Mouse (Mus musculus) midbrain, embryonic 11.5 days (tissue): Measurements from ENCODE around the gene Hoxc12. TPM values are rescaled to one million over a fixed set of nuclear protein-coding genes. Genes with fewer than 3 reads are reported as not detected.
A peak's percentile ranks its signal among the peaks of the same experiment; 100 is the strongest.

Experiments
- ATAC-seq: fragments of 200-750 bp; cut with Nextera tagmentation; 2 replicates; pipeline ENCODE4 v1.8.0; 2017; ENCODE audit warnings: moderate TSS enrichment, moderate library complexity; ENCODE audit not compliant: low FRiP score
- DNase-seq: peaks from one replicate; pipeline ENCODE4 v3.0.0; 2015; ENCODE audit warnings: low spot score; ENCODE audit errors: missing footprints
- H3K27ac ChIP-seq: fragments of 300-500 bp; sonication (generic); 2 replicates; pipeline ENCODE4 v1.5.1; 2014; ENCODE audit warnings: low read depth, low read length
- H3K27me3 ChIP-seq: fragments of 300-500 bp; sonication (generic); 2 replicates; pipeline ENCODE4 v1.6.1; 2014; ENCODE audit warnings: mild to moderate bottlenecking, low read length, moderate library complexity, mixed read lengths; ENCODE audit not compliant: control insufficient read depth, insufficient read depth
- H3K36me3 ChIP-seq: fragments of 300-500 bp; sonication (generic); 2 replicates; pipeline ENCODE4 v1.6.1; 2014; ENCODE audit warnings: mild to moderate bottlenecking, low read length, moderate library complexity, mixed read lengths; ENCODE audit not compliant: control insufficient read depth, insufficient read depth
- H3K4me1 ChIP-seq: fragments of 300-500 bp; sonication (generic); 2 replicates; pipeline ENCODE4 v1.6.1; 2014; ENCODE audit warnings: low read length; ENCODE audit not compliant: control insufficient read depth, insufficient read depth
- H3K4me2 ChIP-seq: fragments of 300-500 bp; sonication (generic); 2 replicates; pipeline ENCODE4 v1.6.1; 2014; ENCODE audit warnings: mild to moderate bottlenecking, moderate library complexity
- H3K4me3 ChIP-seq: fragments of 300-500 bp; sonication (generic); 2 replicates; pipeline ENCODE4 v1.5.1; 2014; ENCODE audit warnings: low read depth, low read length
- H3K9ac ChIP-seq: fragments of 300-500 bp; sonication (generic); 2 replicates; pipeline ENCODE4 v1.6.1; 2014; ENCODE audit warnings: low read length
- H3K9me3 ChIP-seq: fragments of 300-500 bp; sonication (generic); 2 replicates; pipeline ENCODE4 v1.6.1; 2016; ENCODE audit warnings: low read length; ENCODE audit not compliant: control insufficient read depth
- WGBS: fragments of 180-500 bp; shearing (Covaris S2); extraction: QIAGEN DNeasy Blood & Tissue Kit; methylation state at CpG from one replicate; pipeline ENCODE4 v1.1.7; 2014; 5-methylcytosine and 5-hydroxymethylcytosine counted together
- polyA plus RNA-seq: library from polyadenylated mRNA; unstranded; fragments of >200 nt; fragmentation: Nextera tagmentation; extraction: Ambion mirVana; gene quantifications from 2 replicates; pipeline ENCODE4 v1.2.1, GENCODE M21; 2014

Hoxc12 gene
- polyA plus RNA-seq, 1 experiment from 2014 or later, result not detected

GRCm38 (mm10) chr15:102947276-102947675 lies 10.7 kb downstream of the Hoxc12 start:
- no peak overlapping the region for H3K9ac ChIP-seq
- no peak overlapping the region for H3K4me3 ChIP-seq
- H3K36me3 ChIP-seq, result no peaks in the 10 kb centered on the region
- 0 out of 2 replicates have a peak, but pooled peaks cover 3% of the 10 kb centered on the region for H3K4me1 ChIP-seq
- peaks cover 100% of the 10 kb centered on the region for H3K27me3 ChIP-seq
- WGBS, result 2% methylated on average over 9 of the region's 9 CpGs
- DNase-seq (no peak), ATAC-seq (no peak)
- no peak overlapping the region for H3K27ac ChIP-seq
- H3K9me3 ChIP-seq, result no peaks in the 10 kb centered on the region
- no peak overlapping the region for H3K4me2 ChIP-seq

- DNase-seq, result no peak
- no peak overlapping the region for H3K9ac ChIP-seq
- no peak for ATAC-seq
- H3K9me3 ChIP-seq, result no peaks in the 10 kb centered on the region
- 13% methylated on average over 2 of the region's 2 CpGs for WGBS
- peaks cover 100% of the 10 kb centered on the region for H3K27me3 ChIP-seq
- no peak overlapping the region for H3K4me3 ChIP-seq
- H3K36me3 ChIP-seq, result no peaks in the 10 kb centered on the region
- H3K4me1 ChIP-seq, result no peaks in the 10 kb centered on the region
- H3K27ac ChIP-seq, result no peak overlapping the region
- no peak overlapping the region for H3K4me2 ChIP-seq
Measured at GRCm38 (mm10) chr15:102948842-102949241, 12.3 kb downstream of the Hoxc12 start.

GRCm38 (mm10) chr15:102949696-102950095 lies 13.1 kb downstream of the Hoxc12 start:
- Histone ChIP-seq H3K9ac (no peak overlapping the region), H3K4me2 (no peak overlapping the region), H3K4me3 (no peak overlapping the region), H3K9me3 (no peaks in the 10 kb centered on the region), H3K27me3 (peaks cover 100% of the 10 kb centered on the region), H3K27ac (no peak overlapping the region), H3K4me1 (no peaks in the 10 kb centered on the region), H3K36me3 (no peaks in the 10 kb centered on the region)
- 3% methylated on average over 20 of the region's 20 CpGs for WGBS
- DNase-seq, result no peak
- no peak for ATAC-seq

- H3K9me3 ChIP-seq, result no peaks in the 10 kb centered on the region
- H3K4me2 ChIP-seq, result no peak overlapping the region
- 2% methylated on average over 2 of the region's 2 CpGs for WGBS
- peaks cover 100% of the 10 kb centered on the region for H3K27me3 ChIP-seq
- DNase-seq (peak; percentile 94), ATAC-seq (no peak)
- no peak overlapping the region for H3K27ac ChIP-seq
- H3K4me1 ChIP-seq, result no peaks in the 10 kb centered on the region
- H3K9ac ChIP-seq, result no peak overlapping the region
- no peak overlapping the region for H3K4me3 ChIP-seq
- H3K36me3 ChIP-seq, result no peaks in the 10 kb centered on the region
Measured at GRCm38 (mm10) chr15:102950877-102951276, 14.3 kb downstream of the Hoxc12 start.

- no peak overlapping the region for H3K4me2 ChIP-seq
- peaks cover 100% of the 10 kb centered on the region for H3K27me3 ChIP-seq
- no peak overlapping the region for H3K27ac ChIP-seq
- no peak overlapping the region for H3K9ac ChIP-seq
- H3K36me3 ChIP-seq, result no peaks in the 10 kb centered on the region
- H3K9me3 ChIP-seq, result no peaks in the 10 kb centered on the region
- ATAC-seq (no peak), DNase-seq (no peak)
- WGBS, result 5% methylated on average over 6 of the region's 6 CpGs
- no peaks in the 10 kb centered on the region for H3K4me1 ChIP-seq
- no peak overlapping the region for H3K4me3 ChIP-seq
Measured at GRCm38 (mm10) chr15:102953561-102953960, 17.0 kb downstream of the Hoxc12 start.

GRCm38 (mm10) chr15:102954192-102955006 lies 17.8 kb downstream of the Hoxc12 start, which contains the start of gene Hoxc11:
TSS of gene Hoxc11 (plus strand) at chr15:102954427.
- Histone ChIP-seq H3K27me3 (peaks cover 98% of the 10 kb centered on the region), H3K9ac (no peak within 1 kb of the TSS), H3K27ac (no peak within 1 kb of the TSS), H3K4me1 (no peaks in the 10 kb centered on the region), H3K4me3 (no peak within 1 kb of the TSS), H3K9me3 (no peaks in the 10 kb centered on the region), H3K4me2 (no peak within 1 kb of the TSS), H3K36me3 (no peaks in the 10 kb centered on the region)
- ATAC-seq (no peak), DNase-seq (peak; percentile 96)
- under 1% methylated on average over 56 of the region's 57 CpGs for WGBS

- ATAC-seq, result no peak
- Histone ChIP-seq H3K9me3 (no peaks in the 10 kb centered on the region), H3K9ac (no peak overlapping the region), H3K36me3 (no peaks in the 10 kb centered on the region), H3K27me3 (peaks cover 98% of the 10 kb centered on the region), H3K4me3 (no peak overlapping the region), H3K4me1 (no peaks in the 10 kb centered on the region), H3K27ac (no peak overlapping the region), H3K4me2 (no peak overlapping the region)
- no peak for DNase-seq
- under 1% methylated on average over 28 of the region's 28 CpGs for WGBS
Measured at GRCm38 (mm10) chr15:102955007-102955382, 18.4 kb downstream of the Hoxc12 start.

- Histone ChIP-seq H3K4me3 (no peak overlapping the region), H3K9me3 (no peaks in the 10 kb centered on the region), H3K4me2 (no peak overlapping the region), H3K27me3 (peaks cover 98% of the 10 kb centered on the region), H3K4me1 (no peaks in the 10 kb centered on the region), H3K9ac (no peak overlapping the region), H3K36me3 (no peaks in the 10 kb centered on the region), H3K27ac (no peak overlapping the region)
- under 1% methylated on average over 39 of the region's 40 CpGs for WGBS
- DNase-seq (peak; percentile 98), ATAC-seq (0 out of 2 replicates have a peak, but pooled peaks have one; percentile 40)
Measured at GRCm38 (mm10) chr15:102955833-102956640, 19.5 kb downstream of the Hoxc12 start.

GRCm38 (mm10) chr15:102956906-102957305 lies 20.3 kb downstream of the Hoxc12 start:
- Histone ChIP-seq H3K9me3 (no peaks in the 10 kb centered on the region), H3K36me3 (no peaks in the 10 kb centered on the region), H3K4me1 (no peaks in the 10 kb centered on the region), H3K27ac (no peak overlapping the region), H3K9ac (no peak overlapping the region), H3K4me2 (no peak overlapping the region), H3K4me3 (no peak overlapping the region), H3K27me3 (peaks cover 98% of the 10 kb centered on the region)
- no peak for ATAC-seq
- 1% methylated on average over 12 of the region's 12 CpGs for WGBS
- DNase-seq, result no peak
